ENCODE assay signal across 20 mouse cellular contexts in the genomic region with DNA sequence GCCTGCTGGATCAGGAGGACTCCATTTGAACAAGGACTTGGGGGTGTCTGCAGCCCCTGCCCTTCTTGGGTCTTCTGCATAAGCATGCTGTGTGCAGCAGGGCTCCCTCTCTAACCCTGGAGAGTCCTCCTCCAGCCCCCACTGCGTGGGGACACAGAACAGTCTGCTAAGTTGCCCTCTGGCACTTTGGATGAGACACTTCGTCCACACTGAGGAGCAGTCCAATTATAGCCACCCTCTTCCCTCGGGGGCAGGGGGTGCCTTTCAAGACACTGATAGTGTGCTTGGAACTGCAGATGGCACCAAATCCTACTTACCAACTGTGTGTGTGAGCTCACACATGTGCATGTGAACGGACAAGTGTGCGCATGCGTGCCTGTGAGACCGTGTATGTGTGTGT.
DNase-seq lines count a peak whose midpoint lies in the region; ATAC-seq lines count a peak whose summit lies in the region.
"Had no signal": no experiment of that assay in that cellular context is flagged by ENCODE, and none has a peak within 500 bp of the region (broad histone marks: within the 10 kb centered on the region; RNA-seq: fewer than 3 reads in every experiment).

No protein-coding gene starts in this region.

- no peaks in the 10 kb centered on the region for H3K36me3 ChIP-seq in heart, embryonic 13.5 days
- no peaks in the 10 kb centered on the region for H3K36me3 ChIP-seq in midbrain, embryonic 10.5 days
- no peaks in the 10 kb centered on the region for H3K36me3 ChIP-seq in midbrain, embryonic 13.5 days
- H3K36me3 ChIP-seq: limb, embryonic 13.5 days; lung, embryonic 15.5 days; midbrain, embryonic 15.5 days had no signal

- no peak overlapping the region for H3K4me3 ChIP-seq in heart, embryonic 13.5 days
- no peak overlapping the region for H3K4me3 ChIP-seq in midbrain, embryonic 10.5 days
- no peak overlapping the region for H3K4me3 ChIP-seq in midbrain, embryonic 13.5 days (replicated peaks)
- H3K4me3 ChIP-seq: heart, adult 2 months; limb, embryonic 13.5 days; lung, embryonic 15.5 days; midbrain, embryonic 15.5 days had no signal

- H3K4me1 ChIP-seq in heart, embryonic 13.5 days = peaks cover 24% of the 10 kb centered on the region
- peaks cover 30% of the 10 kb centered on the region for H3K4me1 ChIP-seq in midbrain, embryonic 10.5 days
- H3K4me1 ChIP-seq in midbrain, embryonic 13.5 days (replicated peaks) = 0 out of 2 replicates have a peak, but pooled peaks cover 23% of the 10 kb centered on the region

- intact Hi-C loops in heart, postnatal 36 days (cut with DNase I) = no loop called here
- intact Hi-C loops in left cerebral cortex, postnatal 4 days (cut with DNase I) = no loop called here

- 68% methylated on average over 7 of the region's 7 CpGs for WGBS in heart, embryonic 13.5 days
- WGBS in midbrain, embryonic 10.5 days = 87% methylated on average over 7 of the region's 7 CpGs
- 83% methylated on average over 7 of the region's 7 CpGs for WGBS in midbrain, embryonic 13.5 days

- H3K27me3 ChIP-seq in heart, embryonic 13.5 days (replicated peaks) = 0 out of 2 replicates have a peak, but pooled peaks cover 4% of the 10 kb centered on the region
- no peaks in the 10 kb centered on the region for H3K27me3 ChIP-seq in midbrain, embryonic 10.5 days (ENCODE audit: low read depth, poor library complexity, severe bottlenecking)
- no peaks in the 10 kb centered on the region for H3K27me3 ChIP-seq in midbrain, embryonic 13.5 days
- H3K27me3 ChIP-seq: limb, embryonic 13.5 days; lung, embryonic 15.5 days; midbrain, embryonic 15.5 days had no signal

- no peak for ATAC-seq in heart, embryonic 13.5 days (ENCODE audit: extremely low read depth, insufficient number of reproducible peaks, low FRiP score, low TSS enrichment)
- ATAC-seq in midbrain, embryonic 13.5 days = no peak
- ATAC-seq: forebrain, embryonic 14.5 days; hindbrain, embryonic 16.5 days; midbrain, embryonic 15.5 days had no signal

- no peaks in the 10 kb centered on the region for H3K9me3 ChIP-seq in heart, embryonic 13.5 days
- no peaks in the 10 kb centered on the region for H3K9me3 ChIP-seq in midbrain, embryonic 10.5 days (replicated peaks)
- H3K9me3 ChIP-seq in midbrain, embryonic 13.5 days = no peaks in the 10 kb centered on the region
- H3K9me3 ChIP-seq: limb, embryonic 13.5 days; lung, embryonic 15.5 days; midbrain, embryonic 15.5 days had no signal

- no peak for DNase-seq in heart, postnatal 36 days
- no peak for DNase-seq in midbrain, embryonic 10.5 days (ENCODE audit: low spot score)
- peak; percentile 68 for DNase-seq in kidney, adult 9 months
- peak; percentile 43 to 65 for DNase-seq in kidney, postnatal 36 days
- no peak for DNase-seq in left cerebral cortex, postnatal 4 days
- DNase-seq in layer of hippocampus, postnatal 36 days = no peak
- DNase-seq: adrenal gland, postnatal 36 days; cerebellum, adult 2 months; cerebellum, postnatal 36 days; gastrocnemius, postnatal 25 days; heart, adult 2 months; thymus, postnatal 14 days had no signal

- no peak overlapping the region for H3K27ac ChIP-seq in heart, embryonic 13.5 days (replicated peaks)
- H3K27ac ChIP-seq in midbrain, embryonic 10.5 days (replicated peaks) = 0 out of 2 replicates have a peak overlapping the region, but pooled peaks have one; percentile 52
- H3K27ac ChIP-seq in midbrain, embryonic 13.5 days = no peak overlapping the region
- H3K27ac ChIP-seq: heart, adult 2 months; limb, embryonic 13.5 days; liver, embryonic 14.5 days; lung, embryonic 15.5 days; midbrain, embryonic 15.5 days had no signal

- peak overlapping the region; percentile 16; the same call in 1 of the 2 replicates for H3K9ac ChIP-seq in heart, embryonic 13.5 days
- H3K9ac ChIP-seq in midbrain, embryonic 13.5 days (replicated peaks) = no peak overlapping the region
- H3K9ac ChIP-seq: limb, embryonic 13.5 days; liver, embryonic 14.5 days; lung, embryonic 15.5 days; midbrain, embryonic 15.5 days had no signal

- no peak overlapping the region for H3K4me2 ChIP-seq in heart, embryonic 13.5 days
- H3K4me2 ChIP-seq in midbrain, embryonic 13.5 days (replicated peaks) = no peak overlapping the region
- H3K4me2 ChIP-seq: limb, embryonic 13.5 days; lung, embryonic 15.5 days; midbrain, embryonic 15.5 days had no signal

Comparison
In these comparisons a context has a peak if more than half of its experiments do, and no peak if none do; other contexts are left out.
1. DNase-seq: peak in kidney, adult 9 months (single experiment) and kidney, postnatal 36 days (2 of 2); none in heart, postnatal 36 days (0 of 2), midbrain, embryonic 10.5 days (single experiment), left cerebral cortex, postnatal 4 days (single experiment) and layer of hippocampus, postnatal 36 days (0 of 2).